Mouse (Mus musculus): ENCODE data around the gene Fhl4. TPM values are rescaled to one million over a fixed set of nuclear protein-coding genes. Genes with fewer than 3 reads are reported as not detected.

Gene Fhl4
- total RNA-seq (2023), result not detected

DNA sequence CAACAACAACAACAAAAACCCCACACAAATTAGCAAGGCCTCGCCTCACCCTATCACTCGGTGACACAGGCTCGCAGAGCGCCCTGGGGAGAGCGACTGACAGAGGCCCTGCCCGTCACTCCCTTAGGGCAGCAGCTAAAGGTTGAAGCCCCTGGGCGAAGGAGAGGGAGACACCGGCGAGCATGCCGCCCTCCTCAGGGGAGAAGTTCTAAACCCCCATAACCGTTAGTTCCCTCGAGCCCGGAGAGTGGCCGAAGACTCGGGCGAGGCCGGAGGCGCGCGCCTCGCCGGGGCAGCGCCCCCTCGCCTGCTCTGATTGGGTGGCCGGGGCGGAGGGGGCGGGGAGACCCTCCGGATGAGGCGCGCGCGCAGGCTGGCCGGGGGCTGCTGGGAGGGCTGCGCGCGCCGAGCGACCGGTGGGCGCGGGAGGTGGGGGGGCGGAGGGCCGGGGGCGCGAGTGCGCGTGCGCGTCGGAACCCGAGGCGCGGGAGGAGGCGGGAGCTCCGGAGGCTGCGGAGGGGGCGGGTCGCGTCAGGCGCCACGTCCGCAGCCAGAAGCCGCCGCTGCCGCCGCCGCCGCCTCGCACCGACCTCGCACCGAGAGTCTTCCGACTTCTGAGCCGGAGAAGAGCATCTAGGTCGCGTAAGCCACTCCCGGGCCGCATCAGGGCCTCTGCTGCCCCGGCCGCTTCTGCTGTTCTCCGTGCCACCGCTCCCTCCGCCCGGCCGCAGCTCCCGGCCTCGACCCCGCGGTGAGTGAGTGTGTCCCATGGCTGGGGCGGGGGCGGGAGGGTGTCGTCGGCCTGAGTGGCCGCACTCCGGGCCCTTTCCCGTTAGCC is at the start of gene Fhl4, which contains the start of gene Tmem263:
Gene Fhl4, minus strand, starts transcription at position 249 of the 838 bp plus-strand sequence.
Gene Tmem263, plus strand, starts transcription at position 381 of the 838 bp plus-strand sequence.

DNA sequence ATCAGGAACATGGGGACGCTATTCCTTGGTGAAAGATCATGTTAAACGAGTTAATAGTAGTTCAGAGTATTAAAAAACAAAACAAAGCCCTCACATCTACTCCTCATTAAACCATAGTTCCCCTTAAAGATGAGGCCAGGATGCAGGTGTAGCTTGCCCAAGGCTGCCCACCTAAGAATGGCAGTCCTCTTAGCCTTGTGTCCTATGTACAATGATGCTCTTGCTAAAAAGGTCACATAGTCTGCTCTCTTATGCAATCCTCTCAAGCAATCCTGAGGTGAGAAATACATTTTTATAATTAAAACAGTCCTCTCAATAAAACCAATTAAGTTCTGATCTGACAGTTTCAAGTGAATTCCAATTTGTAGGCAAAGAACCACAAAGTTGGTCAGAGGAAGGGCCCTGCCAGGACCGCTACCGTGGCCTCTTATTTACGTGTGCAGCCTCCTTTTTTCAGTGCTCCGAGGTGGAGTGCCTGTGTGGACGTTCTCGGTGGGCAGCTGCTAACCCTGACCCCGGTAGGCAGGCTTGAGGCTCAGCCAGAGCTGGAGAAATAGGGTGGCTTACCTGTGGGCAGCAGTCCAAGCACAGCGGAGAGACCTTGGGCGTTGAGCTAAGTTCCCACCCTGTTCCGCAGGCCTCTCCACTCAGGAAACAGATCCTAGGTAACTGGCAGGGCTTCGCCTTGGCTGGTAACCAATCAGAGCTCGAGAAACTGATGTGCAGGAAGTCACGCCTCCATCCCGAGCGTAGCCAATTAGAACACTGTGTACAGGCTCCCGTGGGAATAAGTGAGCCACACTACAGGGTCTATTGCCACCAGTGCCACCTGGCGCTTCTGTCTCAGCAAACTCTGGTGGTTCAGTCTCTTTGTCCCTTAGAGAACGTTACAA is 25.3 kb upstream of the Fhl4 start, which contains the start of gene Mterf2:
Gene Mterf2, minus strand, starts transcription at position 633 of the 893 bp plus-strand sequence.

Other genes starting within 250 kb of the Fhl4 start
- gene Ric8b, start 184.9 kb downstream of the Fhl4 start, total RNA-seq (2023), result 10 to 100 TPM; 21.4 to 23.8 TPM
- gene Tmem263, start 132 bp upstream of the Fhl4 start, total RNA-seq (2023), result 1 to 10 TPM; 2.2 to 3.6 TPM
- not detected for gene Mterf2, start 25.5 kb upstream of the Fhl4 start, total RNA-seq (2023)
- gene Cry1, start 82.6 kb upstream of the Fhl4 start, total RNA-seq (2023), result 10 to 100 TPM; 17.2 to 20.4 TPM

All from monocyte, adult 59 days (primary cell).